Mouse (Mus musculus) ovary, adult 10 weeks (tissue): ENCODE results near the gene Rbm5. TPM values are rescaled to one million over a fixed set of nuclear protein-coding genes. Genes with fewer than 3 reads are reported as not detected.

Experiments used
- polyA plus RNA-seq: library from polyadenylated mRNA; stranded (reverse); fragments of 350-450 nt; fragmentation: Illumina TruSeq; extraction: RNeasy Lipid Tissue Mini Kit (QIAGEN cat#74804); gene quantifications from one replicate; pipeline ENCODE4 v1.2.3, GENCODE M21; 2014

The Rbm5 gene
- 190 TPM for polyA plus RNA-seq

GRCm38 (mm10) chr9:107770374-107771290, at the start of gene Rbm5:
Gene Rbm5, minus strand, starts transcription at chr9:107770996.

DNA sequence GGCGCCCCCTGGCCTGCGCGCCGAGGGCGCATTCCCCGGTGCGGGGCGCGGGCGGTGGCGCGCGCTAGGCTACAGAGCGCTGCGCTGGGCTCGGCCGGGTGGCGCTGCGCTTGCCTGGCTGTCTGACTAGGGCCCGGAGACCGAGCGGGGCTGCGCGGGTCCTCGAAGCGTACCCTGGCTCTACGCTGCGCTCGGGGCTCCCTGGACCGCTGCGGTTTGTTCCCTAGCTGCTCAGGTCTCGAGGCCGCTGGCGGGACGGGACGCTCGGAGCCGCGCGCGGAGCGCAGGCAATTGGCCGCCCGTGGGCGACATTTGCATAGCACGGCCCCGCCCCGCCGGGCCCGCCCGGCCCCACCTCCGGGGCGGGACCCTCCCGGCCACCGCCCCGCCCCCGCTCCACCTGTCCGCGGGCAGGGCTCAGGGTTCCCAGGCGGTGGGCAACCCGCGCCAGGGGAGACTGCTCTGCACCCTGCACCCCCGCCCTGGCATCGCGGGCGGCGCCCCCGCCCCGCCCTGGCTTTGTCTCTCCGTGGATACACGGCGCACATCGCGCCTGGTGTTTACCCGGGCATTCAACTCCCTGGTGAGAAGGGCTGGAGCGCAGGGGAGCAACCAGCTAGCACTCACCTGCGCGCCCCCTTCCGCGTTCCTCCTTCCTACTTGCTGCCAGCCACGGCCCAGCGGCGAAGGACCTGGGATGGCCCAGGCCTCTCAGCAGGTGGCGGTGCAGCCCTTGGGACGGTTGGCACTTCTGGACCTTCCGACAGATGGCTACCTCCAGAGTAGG, 60.9 kb downstream of the Rbm5 start, which contains the start of gene Sema3f:
TSS of gene Sema3f (minus strand) at position 779 of the 787 bp plus-strand sequence.

Other genes starting within 250 kb of the Rbm5 start
- gene Tmem115, start 237.1 kb downstream of the Rbm5 start, polyA plus RNA-seq: not detected
- gene Cyb561d2, start 228.8 kb downstream of the Rbm5 start, polyA plus RNA-seq: 4.6 TPM
- 0.31 TPM for gene Nprl2, start 228.8 kb downstream of the Rbm5 start, polyA plus RNA-seq
- gene Zmynd10, start 223.7 kb downstream of the Rbm5 start, polyA plus RNA-seq: not detected
- 7.7 TPM for gene Rassf1, start 219.4 kb downstream of the Rbm5 start, polyA plus RNA-seq
- 20.4 TPM for gene Tusc2, start 207.7 kb downstream of the Rbm5 start, polyA plus RNA-seq
- gene Hyal2, start 203.1 kb downstream of the Rbm5 start, polyA plus RNA-seq: 0.66 TPM
- 2.8 TPM for gene Hyal1, start 194.1 kb downstream of the Rbm5 start, polyA plus RNA-seq
- 5.5 TPM for gene Naa80, start 192.1 kb downstream of the Rbm5 start, polyA plus RNA-seq
- gene Hyal3, start 190.2 kb downstream of the Rbm5 start, polyA plus RNA-seq: 0.34 TPM
- 18.3 TPM for gene Ifrd2, start 183.4 kb downstream of the Rbm5 start, polyA plus RNA-seq
- gene Sema3b, start 161.8 kb downstream of the Rbm5 start, polyA plus RNA-seq: 1.2 TPM
- 37.4 TPM for gene Gnai2, start 135.6 kb downstream of the Rbm5 start, polyA plus RNA-seq
- 1.1 TPM for gene Slc38a3, start 101.5 kb downstream of the Rbm5 start, polyA plus RNA-seq
- gene Gnat1, start 91.3 kb downstream of the Rbm5 start, polyA plus RNA-seq: not detected
- 0.57 TPM for gene Sema3f, start 60.5 kb downstream of the Rbm5 start, polyA plus RNA-seq
- 116 TPM for gene Rbm6, start 102.2 kb upstream of the Rbm5 start, polyA plus RNA-seq
- gene Mon1a, start 117.2 kb upstream of the Rbm5 start, polyA plus RNA-seq: not detected
- gene Mst1r, start 135.9 kb upstream of the Rbm5 start, polyA plus RNA-seq: 0.11 TPM
- not detected for gene Actl11, start 157.5 kb upstream of the Rbm5 start, polyA plus RNA-seq
- gene Camkv, start 164.7 kb upstream of the Rbm5 start, polyA plus RNA-seq: not detected
- 0.97 TPM for gene Traip, start 179.1 kb upstream of the Rbm5 start, polyA plus RNA-seq
- gene Uba7, start 204.5 kb upstream of the Rbm5 start, polyA plus RNA-seq: 1.1 TPM
- 0.91 TPM for gene Gm20661, start 212.1 kb upstream of the Rbm5 start, polyA plus RNA-seq
- not detected for gene Inka1, start 214.9 kb upstream of the Rbm5 start, polyA plus RNA-seq
- gene Cdhr4, start 221.5 kb upstream of the Rbm5 start, polyA plus RNA-seq: 2.7 TPM
- not detected for gene Gm20662, start 225.4 kb upstream of the Rbm5 start, polyA plus RNA-seq
- 40.0 TPM for gene Ip6k1, start 231.5 kb upstream of the Rbm5 start, polyA plus RNA-seq